Mouse (Mus musculus) c-Kit-positive CD71-negative TER-119-negative erythroid progenitor cells, embryonic 14.5 days (primary cell): ENCODE measurements around the gene Dhx15.

Experiments
- DNase-seq: peaks from one replicate; pipeline ENCODE4 v3.0.0-alpha.2; 2013; ENCODE audit warnings: low read depth

The Dhx15 gene

GRCm38 (mm10) chr5:52110808-52111663, 79.3 kb downstream of the Dhx15 start:
- DNase-seq: no peak
